Mouse (Mus musculus): ENCODE data around the gene Tek.

The Tek gene

GRCm38 (mm10) chr4:94826891-94827290 is 87.8 kb downstream of the Tek start:
- DNase-seq = no peak

GRCm38 (mm10) chr4:94827429-94827828 is 88.3 kb downstream of the Tek start:
- DNase-seq = no peak

GRCm38 (mm10) chr4:94829924-94830386 is 90.9 kb downstream of the Tek start:
- DNase-seq = no peak

GRCm38 (mm10) chr4:94837061-94837460 is 98.0 kb downstream of the Tek start:
- no peak for DNase-seq

- no peak for DNase-seq
Measured at GRCm38 (mm10) chr4:94853301-94853700, 114.2 kb downstream of the Tek start.

- no peak for DNase-seq
Measured at GRCm38 (mm10) chr4:94854270-94854669, 115.2 kb downstream of the Tek start.

- DNase-seq = no peak
Measured at GRCm38 (mm10) chr4:94855201-94855600, 116.1 kb downstream of the Tek start.

- DNase-seq = no peak
Measured at GRCm38 (mm10) chr4:94900744-94901143, 161.7 kb downstream of the Tek start.

GRCm38 (mm10) chr4:94901780-94902179 is 162.7 kb downstream of the Tek start:
- no peak for DNase-seq

Measured in thymus, postnatal 25 days (tissue).